Mouse (Mus musculus): ENCODE results near the gene Tlcd1. TPM values are rescaled to one million over a fixed set of nuclear protein-coding genes. Genes with fewer than 3 reads are reported as not detected.

Tlcd1 gene
- polyA plus RNA-seq, 1 experiment: 33.5 TPM

DNA sequence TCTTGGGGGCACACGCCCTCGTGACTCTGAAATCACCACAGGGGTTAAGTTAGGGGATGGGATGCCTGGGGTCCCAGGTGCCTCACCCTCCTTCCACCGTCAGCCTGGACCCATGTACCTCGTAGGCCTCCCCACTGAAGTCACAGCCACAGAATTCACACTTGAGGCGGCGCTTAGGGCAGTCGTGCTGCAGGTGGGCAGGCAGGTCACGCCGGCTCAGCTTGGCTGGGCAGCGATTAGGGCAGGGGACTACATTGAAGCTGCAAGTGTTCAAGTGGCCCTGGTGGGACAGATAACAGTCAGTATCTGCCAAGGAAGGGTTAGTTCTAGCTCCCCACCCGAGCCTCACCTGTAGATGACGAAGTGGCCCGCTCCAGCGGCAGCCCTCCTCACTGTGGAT lies 15.3 kb upstream of the Tlcd1 start:
- no peak for DNase-seq (ENCODE audit: low spot score)

DNA sequence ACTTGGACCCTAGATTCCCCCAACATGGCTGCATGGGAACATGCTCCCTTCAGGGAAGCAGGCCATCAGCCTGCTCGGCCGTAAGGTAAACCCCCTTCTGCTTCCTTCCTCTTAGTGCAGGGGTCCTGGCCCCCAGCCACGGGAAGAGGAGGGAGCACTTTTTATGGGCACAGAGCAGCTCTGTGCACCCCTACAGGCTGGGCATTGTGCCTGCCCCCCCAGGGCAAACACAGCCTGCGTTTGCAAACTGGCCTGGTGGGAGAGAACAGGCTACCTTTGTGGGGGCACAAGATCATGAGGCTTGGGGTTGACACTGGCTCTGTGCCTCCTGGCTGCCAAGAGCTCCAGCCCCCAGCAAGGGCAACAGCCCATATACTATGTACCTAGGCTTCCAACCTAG lies 14.5 kb upstream of the Tlcd1 start:
- no peak for DNase-seq (ENCODE audit: low spot score)

DNA sequence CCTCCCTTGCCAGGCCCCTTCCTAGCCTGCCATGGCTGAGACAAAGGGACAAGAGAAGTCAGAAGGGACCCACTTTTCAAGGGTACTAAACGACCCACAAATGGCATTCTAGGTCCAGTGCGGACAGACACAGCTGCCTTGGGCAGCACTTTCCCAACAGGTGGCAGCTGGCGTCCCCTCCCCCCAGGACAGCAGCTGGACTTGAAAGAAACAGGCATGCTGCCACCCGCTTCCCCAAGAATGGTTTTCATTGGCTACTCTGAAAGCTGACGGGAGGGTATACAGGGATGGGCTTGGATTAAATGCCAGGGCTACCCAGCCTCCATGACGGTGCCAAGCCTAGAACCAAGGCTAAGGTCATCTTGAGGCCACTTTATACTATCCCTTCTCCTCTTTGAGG lies 14.0 kb upstream of the Tlcd1 start:
- DNase-seq (ENCODE audit: low spot score): no peak

DNA sequence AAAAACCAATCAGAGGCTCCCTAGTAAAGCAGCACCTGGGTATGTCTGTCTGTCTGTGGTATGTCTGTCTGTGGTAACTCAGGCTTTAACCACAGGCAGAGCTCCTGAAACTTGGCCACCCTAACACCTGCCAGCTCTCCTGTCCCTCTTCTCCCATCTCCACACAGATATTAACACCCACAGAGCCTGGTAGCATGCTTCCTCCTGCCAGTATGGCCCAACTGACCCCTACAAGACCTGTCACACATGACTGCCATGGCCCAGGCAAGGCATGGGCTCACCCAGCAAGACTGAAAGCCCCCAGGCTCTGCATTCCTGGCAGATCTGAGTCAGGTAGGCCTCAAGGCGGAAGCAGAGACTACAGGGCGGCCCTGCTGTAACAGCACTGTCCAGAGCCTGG lies 13.5 kb upstream of the Tlcd1 start:
- DNase-seq (ENCODE audit: low spot score): no peak

DNA sequence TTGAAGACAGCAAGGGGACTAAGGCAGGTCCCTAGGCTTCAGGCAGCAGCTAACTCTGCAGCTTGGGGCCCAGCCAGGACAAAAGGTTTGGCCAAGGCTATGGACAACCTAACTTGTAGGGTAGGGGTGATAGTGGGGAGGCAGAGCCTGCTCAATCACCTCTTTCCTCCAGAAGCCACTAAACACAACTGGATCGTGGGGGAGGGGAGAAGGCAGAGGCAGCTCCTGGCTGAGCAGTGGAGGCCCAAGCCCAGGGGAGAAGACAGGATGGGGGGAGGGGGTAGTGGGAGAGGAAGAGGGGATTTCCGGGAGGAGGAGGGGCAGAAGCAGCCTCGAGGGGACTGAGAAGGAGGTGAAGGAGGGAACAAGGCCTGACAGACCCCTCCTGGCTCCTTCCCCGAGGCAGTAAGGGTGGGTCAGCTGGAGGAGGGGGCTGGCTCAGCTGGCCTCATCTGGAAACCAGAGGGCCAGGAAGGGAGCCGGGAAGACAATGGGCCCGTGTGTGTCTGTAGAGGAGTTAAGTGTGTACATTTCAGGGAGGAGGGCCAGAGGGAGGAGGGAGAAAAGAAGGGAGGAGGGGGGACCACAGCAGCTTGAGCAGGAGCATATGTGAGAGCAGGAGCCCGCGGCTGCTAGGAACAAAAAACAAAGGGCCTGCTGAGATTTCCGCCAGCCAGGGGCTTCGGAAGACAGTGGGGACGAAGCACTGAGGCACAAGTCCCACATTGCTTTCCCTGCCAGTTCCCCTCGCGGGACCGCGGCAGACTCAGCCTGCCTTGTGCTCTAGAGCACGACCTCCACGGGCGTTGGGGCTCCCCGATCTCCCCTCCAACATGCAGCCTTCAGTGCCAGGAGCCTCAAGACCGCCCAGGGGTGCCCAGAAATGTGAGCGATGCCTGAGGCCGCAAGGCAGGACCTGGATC lies 12.6 kb upstream of the Tlcd1 start:
- DNase-seq (ENCODE audit: low spot score): peak; percentile 33

DNA sequence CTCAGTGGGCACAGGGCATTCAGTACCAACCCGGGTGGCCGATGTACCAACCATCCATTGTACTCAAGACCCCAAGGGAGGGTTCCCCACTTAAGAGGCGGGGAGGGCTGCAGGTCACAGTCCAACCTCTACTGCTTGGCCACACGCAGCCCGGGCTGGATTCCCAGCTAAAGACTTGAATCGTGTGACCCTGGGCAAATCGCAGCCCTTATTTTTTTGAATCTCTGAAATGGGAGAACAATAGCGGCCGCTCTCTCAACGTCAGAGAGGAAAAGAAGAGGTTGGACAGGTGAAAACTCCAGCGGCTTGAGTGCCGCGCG lies 11.9 kb upstream of the Tlcd1 start:
- no peak for DNase-seq (ENCODE audit: low spot score)

DNA sequence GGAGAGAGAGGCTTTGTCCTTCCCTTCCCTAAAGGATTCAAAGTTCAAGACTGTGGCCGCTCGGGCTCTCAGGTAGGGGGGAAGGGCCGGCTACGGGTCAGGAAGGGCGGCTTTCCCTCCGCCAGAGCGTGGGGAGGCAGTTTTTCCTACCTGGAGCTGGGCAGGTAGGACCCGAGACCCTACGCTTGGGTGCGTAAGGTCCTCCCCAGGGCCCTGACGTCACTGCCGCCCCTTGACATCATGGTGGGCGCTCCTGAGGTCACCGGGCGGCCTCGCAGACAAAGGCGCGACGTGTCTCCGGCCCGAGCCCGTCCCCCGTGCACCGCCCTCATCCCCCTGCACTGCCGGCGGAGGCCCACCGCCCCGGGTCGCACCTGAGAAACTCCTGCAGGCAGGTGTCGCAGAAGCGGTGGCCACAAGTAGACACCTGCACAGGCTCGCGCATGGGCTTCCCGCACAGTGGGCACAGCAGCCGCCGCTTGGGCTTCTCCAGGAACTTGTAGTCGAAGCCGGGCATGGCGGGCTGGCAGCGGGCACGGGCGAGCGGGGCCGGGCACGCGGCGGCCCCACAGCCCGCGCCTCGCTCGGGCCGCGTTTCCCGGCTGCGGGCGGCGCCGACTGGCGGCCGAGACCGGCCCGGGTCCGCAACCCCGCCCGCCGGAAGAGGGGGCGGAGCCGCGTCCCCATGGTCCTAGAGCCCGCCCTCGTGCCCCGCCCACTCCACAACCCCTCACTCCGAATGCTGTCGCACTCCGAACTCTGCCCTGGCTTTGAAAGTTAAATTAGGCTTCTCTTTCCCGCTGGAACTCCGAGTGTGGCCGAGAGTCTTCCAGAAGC lies 11.4 kb upstream of the Tlcd1 start, which contains the start of gene Traf4:
Gene Traf4 (minus strand): TSS at position 666 of the 837 bp plus-strand sequence.
- peak; percentile 72 for DNase-seq (ENCODE audit: low spot score)

- no peak for DNase-seq (ENCODE audit: low spot score)
Measured at GRCm38 (mm10) chr11:78165761-78166109, 10.8 kb upstream of the Tlcd1 start.

DNA sequence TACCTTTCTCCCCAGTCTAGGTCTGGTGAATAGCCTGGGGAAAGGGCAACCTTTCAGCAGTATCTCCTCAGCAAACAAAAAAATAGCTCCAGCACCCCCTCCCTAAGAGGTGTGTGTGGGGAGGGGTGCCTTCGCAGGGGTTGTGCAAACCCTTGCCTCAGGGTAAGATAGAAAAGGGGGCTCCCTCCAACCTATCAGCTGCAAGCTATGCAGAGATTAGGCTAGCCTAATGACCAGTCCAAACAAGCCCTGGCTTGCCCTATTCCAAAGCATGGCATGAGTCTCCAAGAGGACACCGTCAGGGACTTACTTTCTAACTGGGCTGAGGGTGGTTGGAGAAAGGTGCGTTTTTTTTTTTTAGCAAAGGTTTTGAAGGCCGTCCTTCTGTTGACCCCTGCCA lies 10.3 kb upstream of the Tlcd1 start:
- no peak for DNase-seq (ENCODE audit: low spot score)

GRCm38 (mm10) chr11:78166640-78167039 lies 9.9 kb upstream of the Tlcd1 start:
- no peak for DNase-seq (ENCODE audit: low spot score)

DNA sequence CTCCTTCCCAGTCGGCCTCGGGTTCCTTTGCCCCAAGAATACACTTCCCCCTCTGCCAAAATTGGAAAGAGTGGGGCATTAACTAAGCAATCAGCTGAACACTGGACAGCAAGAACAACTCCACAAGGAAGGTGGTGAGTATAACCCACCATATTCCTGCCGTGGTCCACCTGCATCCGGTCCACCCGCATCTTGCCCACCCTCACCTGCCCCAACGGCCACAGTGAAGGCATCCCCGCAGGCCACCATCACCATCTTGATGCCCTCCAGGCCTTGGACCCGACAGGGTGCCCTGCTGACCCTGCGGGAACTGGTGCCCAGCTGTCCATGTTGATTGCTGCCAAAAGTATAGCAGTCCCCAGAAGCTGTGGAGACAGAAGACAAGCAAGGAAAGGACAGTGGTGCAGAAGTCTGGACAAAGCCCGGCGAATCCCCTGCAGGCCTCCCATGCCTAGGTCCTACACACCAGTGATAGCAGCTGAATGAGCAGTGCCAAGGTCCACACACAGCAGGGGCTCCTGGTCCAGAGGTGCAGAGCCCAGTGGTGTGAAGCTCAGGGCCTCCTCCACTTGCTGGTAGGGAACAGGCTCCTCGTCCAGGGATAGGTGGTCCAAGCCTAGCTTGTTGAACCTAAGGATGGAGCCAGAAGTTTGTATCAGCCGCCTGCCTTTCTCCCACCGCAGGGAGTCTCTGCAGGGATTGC lies 9.1 kb upstream of the Tlcd1 start:
- no peak for DNase-seq (ENCODE audit: low spot score)

DNA sequence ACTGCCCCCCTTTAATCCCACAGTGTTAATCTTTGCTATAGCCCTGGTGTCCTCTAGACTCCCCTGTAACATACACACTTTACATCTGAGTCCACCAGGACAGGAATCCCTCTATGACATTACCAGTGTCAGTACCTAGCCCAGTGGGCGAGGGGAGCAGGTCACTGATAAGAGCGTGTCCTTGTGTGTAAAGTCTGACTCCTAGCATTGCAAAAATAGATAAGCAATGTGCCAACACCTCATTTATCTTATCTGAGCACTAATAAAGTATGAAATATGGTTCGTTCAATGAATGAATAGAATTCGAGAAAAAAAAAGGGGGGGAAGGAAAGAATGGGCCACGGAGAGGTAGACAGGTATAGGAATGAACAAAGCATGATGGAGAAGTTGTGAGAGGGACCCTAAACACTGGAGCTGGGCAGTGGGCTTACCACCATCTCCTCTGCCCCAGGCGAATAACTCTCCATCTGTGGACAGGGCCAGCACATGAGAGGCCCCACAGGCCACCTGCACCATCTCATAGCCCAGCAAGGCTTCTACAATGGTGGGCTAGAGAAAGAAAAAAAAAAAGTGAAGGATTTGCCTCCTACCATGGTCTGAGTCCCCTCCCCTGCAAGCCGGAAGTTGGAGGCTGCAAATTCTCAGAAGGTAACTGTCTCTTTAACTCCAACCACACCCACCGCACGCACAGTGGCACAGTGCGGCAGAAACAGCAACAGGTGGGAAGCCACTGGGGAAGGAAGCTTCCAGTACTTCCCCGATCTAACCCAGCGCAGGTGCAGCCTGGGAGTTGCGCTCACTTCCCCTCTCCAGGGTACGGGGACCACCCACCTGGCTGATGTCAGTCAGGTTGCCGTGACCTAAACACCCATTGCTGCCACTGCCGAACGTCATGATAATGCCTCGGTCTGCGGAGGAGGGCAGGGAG lies 7.7 kb upstream of the Tlcd1 start:
- no peak for DNase-seq (ENCODE audit: low spot score)

GRCm38 (mm10) chr11:78170306-78170705 lies 6.2 kb upstream of the Tlcd1 start:
- no peak for DNase-seq (ENCODE audit: low spot score)

DNA sequence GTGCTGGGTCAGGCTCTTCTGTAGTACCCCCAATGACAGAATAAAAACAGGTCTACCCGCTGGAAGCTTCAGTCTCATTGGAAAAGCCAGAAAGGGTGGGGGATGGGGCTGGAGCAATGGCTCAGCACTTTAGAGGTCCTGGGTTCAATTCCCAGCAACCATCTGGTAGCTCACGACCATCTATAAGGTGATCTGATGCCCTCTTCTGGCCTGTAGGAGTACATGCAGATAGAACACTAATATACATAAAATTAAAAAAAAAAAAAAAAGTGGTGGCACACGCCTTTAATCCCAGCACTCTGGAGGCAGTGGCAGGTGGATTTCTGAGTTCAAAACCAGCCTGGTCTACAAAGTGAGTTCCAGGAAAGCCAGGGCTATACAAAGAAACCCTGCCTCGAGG lies 5.2 kb upstream of the Tlcd1 start:
- no peak for DNase-seq (ENCODE audit: low spot score)

DNA sequence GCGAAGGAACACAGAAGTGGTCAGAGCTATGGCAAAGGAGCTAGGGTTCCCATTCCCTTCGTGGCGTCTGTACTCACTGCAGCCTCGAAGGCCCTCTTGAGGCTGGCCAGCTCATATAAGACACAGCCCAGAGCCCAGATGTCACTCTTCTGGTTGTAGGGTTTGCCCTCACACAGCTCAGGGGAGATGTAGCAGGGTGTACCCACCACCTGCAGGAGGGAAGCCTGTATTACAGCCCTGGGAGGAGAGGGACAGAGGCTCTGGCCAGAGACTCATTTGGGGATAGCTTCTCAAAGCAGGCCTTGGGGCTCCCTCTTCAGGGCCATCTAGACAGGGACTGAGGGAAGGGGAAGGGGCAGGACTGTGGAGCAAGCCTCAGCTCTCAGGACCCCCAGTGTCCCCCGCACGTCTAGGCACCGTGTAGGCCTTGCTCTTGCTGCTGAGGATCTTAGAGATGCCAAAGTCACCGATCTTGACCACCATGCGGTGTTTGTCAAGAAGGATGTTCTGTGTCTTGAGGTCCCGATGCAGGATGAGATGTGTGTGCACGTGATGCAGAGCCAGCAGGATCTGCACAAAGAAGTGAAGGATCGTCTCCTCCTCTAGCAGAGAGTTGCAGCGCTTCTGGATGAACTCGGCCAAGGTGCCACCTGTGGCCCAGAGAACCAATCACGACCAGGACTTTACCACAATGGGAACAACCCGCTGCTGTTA lies 4.3 kb upstream of the Tlcd1 start:
- DNase-seq (ENCODE audit: low spot score): no peak

GRCm38 (mm10) chr11:78172748-78173383 lies 3.6 kb upstream of the Tlcd1 start:
- DNase-seq (ENCODE audit: low spot score): no peak

DNA sequence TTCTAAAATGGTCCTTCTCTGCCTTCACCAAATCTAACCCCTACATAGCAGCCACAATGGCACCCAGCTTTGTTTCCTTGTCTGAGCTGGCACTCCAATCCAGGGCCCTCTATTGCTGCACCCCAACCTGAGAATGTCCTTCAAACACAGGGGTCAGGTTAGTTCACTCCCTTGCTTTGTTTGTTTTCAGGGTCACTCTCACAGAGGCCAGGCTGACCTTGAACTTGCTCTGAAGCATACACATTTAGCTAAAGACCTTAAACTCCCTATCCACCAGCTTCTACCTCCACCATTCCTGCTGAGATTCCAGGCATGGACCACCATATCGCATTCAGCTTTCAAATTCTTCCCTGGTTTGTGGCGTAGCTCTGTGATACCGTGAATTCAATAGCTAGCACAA lies 2.0 kb upstream of the Tlcd1 start:
- DNase-seq (ENCODE audit: low spot score): no peak

DNA sequence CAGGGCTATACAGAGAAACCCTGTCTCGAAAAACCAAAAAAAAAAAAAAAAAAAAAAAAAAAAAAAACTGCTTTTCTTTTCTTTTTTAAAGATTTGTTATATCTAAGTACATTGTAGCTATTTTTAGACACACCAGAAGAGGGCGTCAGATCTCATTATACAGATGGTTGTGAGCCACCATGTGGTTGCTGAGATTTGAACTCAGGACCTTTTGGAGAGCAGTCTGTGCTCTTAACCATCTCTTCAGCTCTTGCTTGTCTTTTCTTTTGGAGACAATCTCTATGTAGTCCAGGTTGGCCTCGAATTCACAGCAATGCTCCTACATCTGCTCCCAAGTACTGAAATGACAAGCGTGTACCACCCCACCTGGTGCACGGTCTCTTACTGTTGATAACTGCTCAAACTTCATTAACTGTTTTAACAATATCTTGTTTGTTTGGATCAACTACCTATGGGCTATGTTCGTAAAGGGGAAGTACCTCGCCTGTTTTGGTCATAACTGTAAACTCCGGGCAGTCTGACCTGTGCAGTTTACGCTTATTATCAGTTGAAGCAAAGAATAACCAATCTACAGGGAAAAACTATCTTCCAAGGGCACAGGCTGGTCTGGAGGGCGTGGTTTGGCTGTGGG lies 625 bp upstream of the Tlcd1 start:
- no peak for DNase-seq (ENCODE audit: low spot score)

DNA sequence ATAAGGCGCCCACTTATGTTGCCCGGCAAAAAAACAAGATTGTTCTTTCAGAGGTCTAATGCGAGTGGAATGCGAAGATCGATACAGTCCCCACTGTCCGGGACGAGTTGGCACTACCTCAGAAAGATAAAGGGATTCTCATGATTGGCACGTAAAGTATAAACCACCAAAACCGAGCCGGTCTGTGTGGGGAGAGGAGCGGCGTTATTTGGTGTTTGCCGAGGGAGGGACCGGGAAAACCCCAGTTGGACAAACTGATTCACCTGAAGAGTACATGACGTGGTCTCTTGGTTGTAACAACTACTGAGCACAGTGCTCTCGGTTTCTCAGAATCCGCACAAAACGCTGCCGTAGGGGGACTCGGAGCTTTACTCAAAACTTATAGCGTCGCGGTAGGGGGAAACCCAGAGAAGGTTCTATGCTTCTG lies 407 bp downstream of the Tlcd1 start:
- no peak for DNase-seq (ENCODE audit: low spot score)

- DNase-seq (ENCODE audit: low spot score): no peak
Measured at GRCm38 (mm10) chr11:78177437-78177836, 926 bp downstream of the Tlcd1 start.

Data from urinary bladder, adult 2 months (tissue).